Mouse (Mus musculus) liver, postnatal 0 days (tissue): ENCODE measurements around the gene Gm49380. TPM values are rescaled to one million over a fixed set of nuclear protein-coding genes. Genes with fewer than 3 reads are reported as not detected.

ENCODE experiments used
- ATAC-seq: fragments of 200-750 bp; cut with Nextera tagmentation; 2 replicates; pipeline ENCODE4 v1.8.0; 2017; ENCODE audit warnings: mild to moderate bottlenecking, moderate library complexity
- DNase-seq: peaks from one replicate; pipeline ENCODE4 v3.0.0-alpha.2; 2016
- H3K27ac ChIP-seq: fragments of 300-500 bp; sonication (generic); 2 replicates; pipeline ENCODE4 v1.5.1; 2014; ENCODE audit warnings: antibody characterized with exemption, moderate library complexity, mild to moderate bottlenecking, low read depth
- H3K27me3 ChIP-seq: fragments of 300-500 bp; sonication (generic); 2 replicates; pipeline ENCODE4 v1.6.1; 2014; ENCODE audit warnings: low read length, control low read depth, mixed read lengths; ENCODE audit not compliant: insufficient read depth
- H3K36me3 ChIP-seq: fragments of 300-500 bp; sonication (generic); replicated peaks from 2 replicates; pipeline ENCODE4 v1.6.1; 2014; ENCODE audit warnings: mild to moderate bottlenecking, control low read depth, low read length, moderate library complexity, mixed read lengths; ENCODE audit not compliant: insufficient read depth
- H3K4me1 ChIP-seq: fragments of 300-500 bp; sonication (generic); 2 replicates; pipeline ENCODE4 v1.6.1; 2014; ENCODE audit warnings: antibody characterized with exemption, mild to moderate bottlenecking, control low read depth; ENCODE audit not compliant: insufficient read depth
- H3K4me2 ChIP-seq: fragments of 300-500 bp; sonication (generic); 2 replicates; pipeline ENCODE4 v1.6.1; 2014; ENCODE audit warnings: low read depth, mild to moderate bottlenecking, low read length, moderate library complexity, mixed read lengths
- H3K4me3 ChIP-seq: fragments of 300-500 bp; sonication (generic); 2 replicates; pipeline ENCODE4 v1.5.1; 2014; ENCODE audit warnings: low read depth, low read length
- H3K9ac ChIP-seq: fragments of 300-500 bp; sonication (generic); replicated peaks from 2 replicates; pipeline ENCODE4 v1.6.1; 2014; ENCODE audit warnings: mild to moderate bottlenecking, moderate library complexity
- H3K9me3 ChIP-seq: fragments of 300-500 bp; sonication (generic); 2 replicates; pipeline ENCODE4 v1.6.1; 2016; ENCODE audit warnings: mild to moderate bottlenecking, control low read depth, low read length, mixed read lengths
- CTCF ChIP-seq: sonication (generic); IDR thresholded peaks from 2 replicates; pipeline ENCODE4 v1.5.1; 2016; ENCODE audit warnings: antibody characterized with exemption, low read depth
- EP300 ChIP-seq: IDR thresholded peaks from 2 replicates; pipeline ENCODE4 v1.6.1; 2016; ENCODE audit warnings: antibody characterized with exemption, low read depth, mild to moderate bottlenecking
- WGBS: fragments of 180-500 bp; shearing (Covaris S2); extraction: QIAGEN DNeasy Blood & Tissue Kit; methylation state at CpG from one replicate; pipeline ENCODE4 v1.1.7; 2014; ENCODE audit not compliant: insufficient replicate concordance; 5-methylcytosine and 5-hydroxymethylcytosine counted together
- polyA plus RNA-seq: library from polyadenylated mRNA; unstranded; fragments of >200 nt; fragmentation: Nextera tagmentation; extraction: Ambion mirVana; gene quantifications from 2 replicates; pipeline ENCODE4 v1.2.1, GENCODE M21; 2015

Gene Gm49380
- polyA plus RNA-seq, 1 experiment from 2014 or later, result not detected

DNA sequence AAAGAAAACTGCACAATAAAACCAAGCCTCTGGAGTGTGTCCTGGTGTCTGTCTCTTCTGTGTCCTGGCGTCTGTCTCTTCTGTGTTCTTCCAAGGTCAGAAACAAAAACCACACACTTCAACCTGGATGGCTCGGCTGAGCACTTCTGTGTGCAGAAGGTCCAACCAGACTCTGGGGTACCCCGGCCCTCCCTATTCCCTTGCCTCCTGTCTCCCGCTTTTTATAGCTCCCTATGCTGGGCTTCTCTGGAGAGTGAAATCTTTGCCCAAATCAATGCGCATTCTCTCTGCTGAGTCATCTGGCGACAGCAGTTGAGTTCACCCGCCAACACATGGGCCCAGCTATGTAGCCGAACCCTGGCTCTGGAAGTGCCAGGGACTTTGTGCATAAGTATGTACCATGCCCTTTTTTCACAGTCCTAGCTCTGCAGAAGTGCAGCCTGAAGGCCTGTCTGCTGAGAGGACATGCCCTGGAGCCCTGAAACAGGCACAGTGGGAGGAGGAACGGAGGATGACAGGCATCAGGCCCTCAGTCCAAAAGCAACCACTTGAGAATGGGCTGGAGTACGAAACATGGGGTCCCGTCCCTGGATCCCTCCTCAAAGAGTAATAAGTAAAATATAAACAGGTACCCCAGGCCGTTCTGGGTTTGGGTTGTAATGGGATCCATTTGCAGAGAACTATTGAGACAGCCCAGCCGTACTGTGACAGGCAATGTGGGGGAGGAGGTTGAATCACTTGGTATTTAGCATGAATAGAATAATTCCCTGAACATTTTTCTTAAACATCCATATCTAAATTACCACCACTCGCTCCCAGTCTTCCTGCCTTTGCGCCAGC, 64.5 kb downstream of the Gm49380 start:
- TF ChIP-seq CTCF (no peak), EP300 (no peak)
- DNase-seq (no peak), ATAC-seq (no peak)
- Histone ChIP-seq H3K9me3 (no peaks in the 10 kb centered on the region), H3K27me3 (peaks cover 23% of the 10 kb centered on the region), H3K9ac (no peak overlapping the region), H3K4me2 (no peak overlapping the region), H3K27ac (no peak overlapping the region), H3K4me1 (0 out of 2 replicates have a peak, but pooled peaks cover 2% of the 10 kb centered on the region), H3K36me3 (no peaks in the 10 kb centered on the region), H3K4me3 (no peak overlapping the region)
- WGBS, result 70% methylated on average over 15 of the region's 15 CpGs

DNA sequence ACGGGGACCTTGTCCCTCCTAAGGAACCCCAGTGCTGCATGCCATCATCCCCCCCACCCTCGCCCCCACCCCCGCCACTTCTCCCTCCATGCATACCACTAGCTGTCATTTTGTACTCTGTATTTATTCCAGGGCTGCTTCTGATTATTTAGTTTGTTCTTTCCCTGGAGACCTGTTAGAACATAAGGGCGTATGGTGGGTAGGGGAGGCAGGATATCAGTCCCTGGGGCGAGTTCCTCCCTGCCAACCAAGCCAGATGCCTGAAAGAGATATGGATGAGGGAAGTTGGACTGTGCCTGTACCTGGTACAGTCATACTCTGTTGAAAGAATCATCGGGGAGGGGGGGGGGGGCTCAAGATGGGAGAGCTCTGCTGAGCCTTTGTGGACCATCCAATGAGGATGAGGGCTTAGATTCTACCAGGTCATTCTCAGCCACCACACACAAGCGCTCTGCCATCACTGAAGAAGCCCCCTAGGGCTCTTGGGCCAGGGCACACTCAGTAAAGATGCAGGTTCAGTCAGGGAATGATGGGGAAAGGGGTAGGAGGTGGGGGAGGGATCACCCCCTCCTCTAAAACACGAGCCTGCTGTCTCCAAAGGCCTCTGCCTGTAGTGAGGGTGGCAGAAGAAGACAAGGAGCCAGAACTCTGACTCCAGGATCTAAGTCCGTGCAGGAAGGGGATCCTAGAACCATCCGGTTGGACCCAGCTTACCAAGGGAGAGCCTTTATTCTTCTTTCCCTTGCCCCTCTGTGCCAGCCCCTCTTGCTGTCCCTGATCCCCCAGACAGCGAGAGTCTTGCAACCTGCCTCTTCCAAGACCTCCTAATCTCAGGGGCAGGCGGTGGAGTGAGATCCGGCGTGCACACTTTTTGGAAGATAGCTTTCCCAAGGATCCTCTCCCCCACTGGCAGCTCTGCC, 65.5 kb downstream of the Gm49380 start:
- Histone ChIP-seq H3K4me2 (no peak overlapping the region), H3K4me3 (no peak overlapping the region), H3K4me1 (peaks cover 3% of the 10 kb centered on the region; the same call in 1 of the 2 replicates), H3K36me3 (no peaks in the 10 kb centered on the region), H3K9me3 (no peaks in the 10 kb centered on the region), H3K27ac (no peak overlapping the region), H3K9ac (no peak overlapping the region), H3K27me3 (peaks cover 32% of the 10 kb centered on the region)
- DNase-seq (no peak), ATAC-seq (no peak)
- WGBS, result 53% methylated on average over 14 of the region's 14 CpGs
- no peak for TF ChIP-seq CTCF
- TF ChIP-seq EP300, result no peak

DNA sequence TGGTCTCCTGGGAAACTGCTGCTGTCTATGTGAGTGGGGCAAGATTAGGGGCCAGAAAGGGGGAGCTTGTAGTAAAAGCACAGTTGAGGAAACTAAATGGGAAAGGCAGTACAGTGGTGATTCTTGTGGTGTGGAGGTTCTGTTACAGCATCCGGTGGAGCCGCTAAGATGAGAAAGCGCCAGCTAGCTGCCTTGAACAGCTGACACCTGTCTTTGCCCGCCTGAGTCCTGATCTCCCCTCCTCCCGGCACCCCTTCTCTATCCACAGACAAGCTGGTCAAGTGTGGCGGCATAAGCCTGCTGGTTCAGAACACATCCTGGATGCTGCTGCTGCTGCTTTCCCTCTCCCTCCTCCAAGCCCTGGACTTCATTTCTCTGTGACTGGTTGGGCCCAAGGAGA, 66.2 kb downstream of the Gm49380 start:
- no peaks in the 10 kb centered on the region for H3K9me3 ChIP-seq
- H3K4me1 ChIP-seq, result peaks cover 3% of the 10 kb centered on the region; the same call in 1 of the 2 replicates
- TF ChIP-seq EP300, result no peak
- TF ChIP-seq CTCF, result no peak
- no peak overlapping the region for H3K9ac ChIP-seq
- no peak for ATAC-seq
- WGBS, result 30% methylated on average over 6 of the region's 6 CpGs
- no peak overlapping the region for H3K27ac ChIP-seq
- H3K36me3 ChIP-seq, result no peaks in the 10 kb centered on the region
- H3K27me3 ChIP-seq, result peaks cover 39% of the 10 kb centered on the region
- H3K4me3 ChIP-seq, result no peak overlapping the region
- no peak overlapping the region for H3K4me2 ChIP-seq
- DNase-seq, result no peak

DNA sequence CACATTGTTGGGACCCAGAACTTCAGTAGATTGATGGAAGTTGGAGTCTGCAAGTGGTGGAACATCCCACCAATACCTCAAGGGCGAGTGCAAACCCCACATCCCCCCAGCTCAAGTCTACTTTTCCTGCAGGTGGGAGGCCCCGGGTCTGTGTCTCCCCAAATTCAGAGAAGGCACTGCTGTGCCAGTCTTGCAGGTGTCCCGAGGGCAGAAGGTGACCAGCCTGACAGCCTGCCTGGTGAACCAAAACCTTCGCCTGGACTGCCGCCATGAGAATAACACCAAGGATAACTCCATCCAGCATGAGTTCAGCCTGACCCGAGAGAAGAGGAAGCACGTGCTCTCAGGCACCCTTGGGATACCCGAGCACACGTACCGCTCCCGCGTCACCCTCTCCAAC, 66.9 kb downstream of the Gm49380 start:
- Histone ChIP-seq H3K4me3 (no peak overlapping the region), H3K36me3 (no peaks in the 10 kb centered on the region), H3K9me3 (no peaks in the 10 kb centered on the region), H3K27me3 (peaks cover 40% of the 10 kb centered on the region), H3K9ac (no peak overlapping the region), H3K4me1 (peaks cover 3% of the 10 kb centered on the region; the same call in 1 of the 2 replicates), H3K27ac (no peak overlapping the region), H3K4me2 (no peak overlapping the region)
- no peak for DNase-seq
- no peak for ATAC-seq
- TF ChIP-seq EP300 (no peak), CTCF (no peak)
- 68% methylated on average over 12 of the region's 12 CpGs for WGBS

DNA sequence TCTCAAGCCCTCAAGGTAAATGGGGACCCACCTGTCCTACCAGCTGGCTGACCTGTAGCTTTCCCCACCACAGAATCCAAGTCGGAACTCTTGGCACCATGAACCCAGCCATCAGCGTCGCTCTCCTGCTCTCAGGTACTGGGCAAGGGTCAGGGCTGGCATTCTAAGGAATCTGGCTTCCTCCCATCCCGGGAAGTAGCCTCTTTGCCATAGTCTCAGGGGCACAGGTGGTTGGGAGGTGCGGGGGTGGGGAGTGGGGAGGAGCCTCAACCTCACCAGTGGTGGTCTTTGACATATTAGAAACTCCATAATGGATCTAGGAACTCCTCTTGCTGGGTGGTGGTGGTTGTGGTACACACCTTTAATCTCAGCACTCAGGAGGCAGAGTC, 67.4 kb downstream of the Gm49380 start:
- H3K4me2 ChIP-seq, result no peak overlapping the region
- no peak overlapping the region for H3K27ac ChIP-seq
- TF ChIP-seq CTCF (no peak), EP300 (no peak)
- DNase-seq (no peak), ATAC-seq (no peak)
- H3K9me3 ChIP-seq, result no peaks in the 10 kb centered on the region
- H3K27me3 ChIP-seq, result peaks cover 40% of the 10 kb centered on the region
- no peaks in the 10 kb centered on the region for H3K36me3 ChIP-seq
- 73% methylated on average over 5 of the region's 5 CpGs for WGBS
- peaks cover 3% of the 10 kb centered on the region; the same call in 1 of the 2 replicates for H3K4me1 ChIP-seq
- no peak overlapping the region for H3K9ac ChIP-seq
- no peak overlapping the region for H3K4me3 ChIP-seq
